In the genomic region with DNA sequence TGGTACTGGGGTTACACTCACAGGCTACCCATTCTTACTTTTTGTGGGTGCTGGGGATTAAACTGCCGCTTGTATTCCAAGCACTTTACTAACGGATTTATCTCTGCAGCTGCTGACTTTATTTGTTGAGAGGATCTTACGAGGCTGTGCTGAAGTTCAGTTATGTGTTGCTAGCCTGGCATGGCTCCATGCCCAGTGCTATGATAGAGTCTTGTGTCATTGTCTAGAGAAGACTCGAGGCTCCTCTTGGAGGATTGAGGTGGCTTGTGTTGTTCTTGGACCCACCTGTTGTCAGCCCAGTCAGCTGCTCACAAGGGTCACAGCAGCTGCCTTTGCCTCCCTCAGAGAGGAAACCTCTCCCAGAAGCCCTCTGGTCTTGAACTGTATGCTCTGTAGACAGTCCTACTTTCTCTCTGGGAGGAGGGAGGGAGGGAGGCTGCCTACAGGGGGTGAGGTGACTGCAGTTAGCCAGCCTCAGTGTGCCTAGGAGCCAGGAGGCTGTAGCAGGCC, we compare ENCODE assay signal across 16 mouse cellular contexts. TPM values are rescaled to one million over a fixed set of nuclear protein-coding genes. Genes with fewer than 3 reads are reported as not detected.
DNase-seq lines count a peak whose midpoint lies in the region; ATAC-seq and TF ChIP-seq lines count a peak whose summit lies in the region.
"Had no signal": no experiment of that assay in that cellular context is flagged by ENCODE, and none has a peak within 500 bp of the region (broad histone marks: within the 10 kb centered on the region; RNA-seq: fewer than 3 reads in every experiment).

No protein-coding gene starts in this region.

- peak overlapping the region; percentile 13; the same call in 1 of the 2 replicates for H3K27ac ChIP-seq in lung, embryonic 16.5 days (ENCODE audit: low read length)
- 0 out of 2 replicates have a peak overlapping the region, but pooled peaks have one; percentile 2 for H3K27ac ChIP-seq in cortical plate, adult 2 months (ENCODE audit: insufficient read depth, low read length)
- H3K27ac ChIP-seq: heart, embryonic 13.5 days; hindbrain, embryonic 13.5 days; intestine, embryonic 15.5 days had no signal

- peak; percentile 29 for DNase-seq in kidney, postnatal 10 days
- DNase-seq in kidney, adult 18-20 months, result no peak
- DNase-seq in lung, adult 2 months, result no peak
- DNase-seq in retina, embryonic 14.5 days (ENCODE audit: low spot score), result no peak
- DNase-seq: adrenal gland, postnatal 36 days; cerebellum, postnatal 10 days; forebrain, postnatal 0 days; right cerebral cortex, postnatal 25 days; thymus, adult 18-20 months had no signal

- no peak for ATAC-seq in lung, embryonic 16.5 days (ENCODE audit: low read depth)
- ATAC-seq: forebrain, postnatal 0 days; intestine, embryonic 15.5 days; midbrain, embryonic 16.5 days had no signal

- no peaks in the 10 kb centered on the region for H3K27me3 ChIP-seq in lung, embryonic 16.5 days (ENCODE audit: control insufficient read depth, insufficient read depth, low read depth, low read length)
- no peaks in the 10 kb centered on the region for H3K27me3 ChIP-seq in myocyte (ENCODE audit: control insufficient read depth, insufficient read depth, insufficient read length)
- H3K27me3 ChIP-seq: heart, embryonic 13.5 days; hindbrain, embryonic 13.5 days; intestine, embryonic 15.5 days had no signal

- no peaks in the 10 kb centered on the region for H3K4me1 ChIP-seq in lung, embryonic 16.5 days (replicated peaks; ENCODE audit: control insufficient read depth, insufficient read depth, low read length)
- peaks cover 14% of the 10 kb centered on the region for H3K4me1 ChIP-seq in lung, adult 2 months (ENCODE audit: control insufficient read depth, insufficient read depth, low read length)
- H3K4me1 ChIP-seq in cortical plate, adult 2 months (ENCODE audit: control insufficient read depth, insufficient read depth, low read length), result peaks cover 5% of the 10 kb centered on the region
- H3K4me1 ChIP-seq: hindbrain, embryonic 13.5 days; intestine, embryonic 15.5 days had no signal

- WGBS in lung, embryonic 16.5 days, result 73% methylated on average over 4 of the region's 4 CpGs
- WGBS in lung, adult 2 months, result 48% methylated on average over 4 of the region's 4 CpGs

- no peak overlapping the region for H3ac ChIP-seq in myocyte (ENCODE audit: control insufficient read depth, insufficient read length)

- no peak overlapping the region for H3K4me2 ChIP-seq in lung, embryonic 16.5 days (ENCODE audit: low read depth, low read length)
- H3K4me2 ChIP-seq in myocyte (ENCODE audit: low read depth), result no peak overlapping the region
- H3K4me2 ChIP-seq: heart, embryonic 13.5 days; hindbrain, embryonic 13.5 days; intestine, embryonic 15.5 days had no signal

- no peaks in the 10 kb centered on the region for H3K9me3 ChIP-seq in lung, embryonic 16.5 days (ENCODE audit: control insufficient read depth, low read length)
- H3K9me3 ChIP-seq: heart, embryonic 13.5 days; hindbrain, embryonic 13.5 days; intestine, embryonic 15.5 days had no signal

- peaks cover 7% of the 10 kb centered on the region for H3K36me3 ChIP-seq in lung, embryonic 16.5 days (ENCODE audit: control insufficient read depth, insufficient read depth, low read length)
- peaks cover 20% of the 10 kb centered on the region for H3K36me3 ChIP-seq in myocyte (ENCODE audit: control insufficient read depth, insufficient read depth)

- H3K4me3 ChIP-seq in lung, embryonic 16.5 days (ENCODE audit: low read length), result no peak overlapping the region
- no peak overlapping the region for H3K4me3 ChIP-seq in lung, adult 2 months (replicated peaks; ENCODE audit: extremely low read depth, low read depth, low read length)
- H3K4me3 ChIP-seq in cortical plate, adult 2 months (ENCODE audit: insufficient read depth, low read length), result no peak overlapping the region
- H3K4me3 ChIP-seq in myocyte, result no peak overlapping the region
- H3K4me3 ChIP-seq: heart, embryonic 13.5 days; hindbrain, embryonic 13.5 days; intestine, embryonic 15.5 days had no signal

- no peak for TF ChIP-seq POLR2A in lung, adult 2 months (IDR thresholded peaks at IDR 0.05; ENCODE audit: borderline replicate concordance, extremely low read depth, low read depth, low read length)
- no peak for TF ChIP-seq POLR2A in cortical plate, adult 2 months (IDR thresholded peaks at IDR 0.05; ENCODE audit: extremely low read depth, insufficient read depth, low read length)
- no peak for TF ChIP-seq POLR2A in myocyte (IDR thresholded peaks at IDR 0.05; ENCODE audit: insufficient read length, low read depth)

- H3K79me2 ChIP-seq in myocyte (ENCODE audit: control insufficient read depth, insufficient read depth), result peaks cover 5% of the 10 kb centered on the region

- no peak overlapping the region for H3K9ac ChIP-seq in lung, embryonic 16.5 days (ENCODE audit: low read length)
- H3K9ac ChIP-seq: forebrain, postnatal 0 days; heart, embryonic 13.5 days; hindbrain, embryonic 13.5 days; intestine, embryonic 15.5 days had no signal

- no peak for TF ChIP-seq CTCF in lung, adult 2 months (IDR thresholded peaks at IDR 0.05; ENCODE audit: insufficient read depth, low read length)
- TF ChIP-seq CTCF in cortical plate, adult 2 months (IDR thresholded peaks at IDR 0.05; ENCODE audit: extremely low read depth, insufficient read depth, low read length), result no peak

TF ChIP-seq in myocyte, 11 proteins besides CTCF, POLR2A, EP300 and RAD21:
- no peak for TF ChIP-seq USF1 (IDR thresholded peaks at IDR 0.05; ENCODE audit: low read depth)
- TF ChIP-seq MYOG (IDR thresholded peaks at IDR 0.05; ENCODE audit: control insufficient read depth in 1 of 3, insufficient read depth in 1 of 3, insufficient read length in 2 of 3, low read depth in 2 of 3), result peak; percentile 91 to 99 (median 98)
- TF ChIP-seq E2F4 (IDR thresholded peaks at IDR 0.05; ENCODE audit: insufficient read depth), result no peak
- no peak for TF ChIP-seq CEBPB (IDR thresholded peaks at IDR 0.05; ENCODE audit: insufficient read depth, poor library complexity, severe bottlenecking)
- peak; percentile 97 to 100 (median 98) for TF ChIP-seq MYOD1 (IDR thresholded peaks at IDR 0.05; ENCODE audit: control insufficient read depth in 1 of 3, insufficient read length in 2 of 3, low read depth in 2 of 3)
- TF ChIP-seq TCF3 (IDR thresholded peaks at IDR 0.05; ENCODE audit: insufficient read length, low read depth), result peak; percentile 91
- no peak for TF ChIP-seq SRF (IDR thresholded peaks at IDR 0.05; ENCODE audit: control insufficient read depth, insufficient read length, low read depth)
- TF ChIP-seq MAX (IDR thresholded peaks at IDR 0.05; ENCODE audit: low read depth), result no peak
- TF ChIP-seq REST (IDR thresholded peaks at IDR 0.05; ENCODE audit: insufficient read depth, insufficient read length), result no peak
- TF ChIP-seq POLR2AphosphoS2 (IDR thresholded peaks at IDR 0.05; ENCODE audit: insufficient read length, low read depth), result no peak
- TF ChIP-seq TCF12 (IDR thresholded peaks at IDR 0.05; ENCODE audit: insufficient read depth, poor library complexity, severe bottlenecking), result peak; percentile 95

RNA-seq across cellular contexts. Expression of a gene that starts 19.6 kb away (rescaled TPM):
- 56.0 and 56.5 TPM in 2 replicates for polyA plus RNA-seq in lung, embryonic 16.5 days (2015; fragmentation: Nextera tagmentation; extraction: Ambion mirVana)
- polyA plus RNA-seq in lung, adult 2 months (2012; rRNA removed), result 48.5 and 57.9 TPM in 2 replicates
- 115 and 128 TPM in 2 replicates for polyA plus RNA-seq in cortical plate, adult 2 months (2012; rRNA removed)
- polyA plus RNA-seq in myocyte (2012; fragmentation: generic; extraction: Trizol), result 65.5 TPM

RNA-seq across cellular contexts. Expression of a gene that starts 32.1 kb away (rescaled TPM):
- 174 and 177 TPM in 2 replicates for polyA plus RNA-seq in lung, embryonic 16.5 days (2015; fragmentation: Nextera tagmentation; extraction: Ambion mirVana)
- 105 and 162 TPM in 2 replicates for polyA plus RNA-seq in lung, adult 2 months (2012; rRNA removed)
- 82.6 and 89.5 TPM in 2 replicates for polyA plus RNA-seq in cortical plate, adult 2 months (2012; rRNA removed)
- polyA plus RNA-seq in myocyte (2012; fragmentation: generic; extraction: Trizol), result 106 TPM
